Mouse (Mus musculus) thymus, adult 2 months (tissue): ENCODE data around the gene Rassf9. TPM values are rescaled to one million over a fixed set of nuclear protein-coding genes. Genes with fewer than 3 reads are reported as not detected.

ENCODE experiments used
- DNase-seq: peaks from one replicate; pipeline ENCODE4 v3.0.0; 2021
- H3K27ac ChIP-seq: fragments of 200-500 bp; 2 replicates; pipeline ENCODE4 v1.5.1; 2012; ENCODE audit warnings: low read length, control low read depth; ENCODE audit not compliant: control insufficient read depth, insufficient read depth
- H3K27me3 ChIP-seq: fragments of 200-500 bp; 2 replicates; pipeline ENCODE4 v1.6.1; 2012; ENCODE audit warnings: mild to moderate bottlenecking, low read length, moderate library complexity, mixed read lengths; ENCODE audit not compliant: control insufficient read depth, insufficient read depth
- H3K36me3 ChIP-seq: fragments of 200-500 bp; 2 replicates; pipeline ENCODE4 v1.6.1; 2012; ENCODE audit warnings: mild to moderate bottlenecking, low read length, moderate library complexity; ENCODE audit not compliant: control insufficient read depth, insufficient read depth
- H3K4me1 ChIP-seq: fragments of 200-500 bp; replicated peaks from 2 replicates; pipeline ENCODE4 v1.6.1; 2012; ENCODE audit warnings: low read length; ENCODE audit not compliant: control insufficient read depth, insufficient read depth
- H3K4me3 ChIP-seq: fragments of 200-500 bp; 2 replicates; pipeline ENCODE4 v1.5.1; 2012; ENCODE audit warnings: mild to moderate bottlenecking, low read length, control low read depth, moderate library complexity; ENCODE audit not compliant: control insufficient read depth, insufficient read depth
- CTCF ChIP-seq: fragments of 200-500 bp; IDR thresholded peaks from 2 replicates; pipeline ENCODE4 v1.5.1; 2012; ENCODE audit warnings: mild to moderate bottlenecking, control low read depth, low read length, moderate library complexity, borderline replicate concordance; ENCODE audit not compliant: control insufficient read depth, poor library complexity, insufficient read depth; ENCODE audit errors: extremely low read depth
- POLR2A ChIP-seq: fragments of 200-500 bp; IDR thresholded peaks from 2 replicates; pipeline ENCODE4 v1.6.1; 2012; ENCODE audit warnings: mild to moderate bottlenecking, low read length, control low read depth, moderate library complexity; ENCODE audit not compliant: control insufficient read depth, poor library complexity, insufficient read depth; ENCODE audit errors: extremely low read depth
- WGBS: fragments of 180-500 bp; shearing (Covaris S2); methylation state at CpG from one replicate; pipeline ENCODE4 v1.1.7; 2018; 5-methylcytosine and 5-hydroxymethylcytosine counted together
- polyA plus RNA-seq: library from polyadenylated mRNA; depleted of rRNA; stranded (reverse); fragments of >200 nt; gene quantifications from 2 replicates; pipeline ENCODE4 v1.2.3, GENCODE M21; 2012; rRNA removed

Gene Rassf9
- polyA plus RNA-seq, 1 experiment = 0.23 TPM

DNA sequence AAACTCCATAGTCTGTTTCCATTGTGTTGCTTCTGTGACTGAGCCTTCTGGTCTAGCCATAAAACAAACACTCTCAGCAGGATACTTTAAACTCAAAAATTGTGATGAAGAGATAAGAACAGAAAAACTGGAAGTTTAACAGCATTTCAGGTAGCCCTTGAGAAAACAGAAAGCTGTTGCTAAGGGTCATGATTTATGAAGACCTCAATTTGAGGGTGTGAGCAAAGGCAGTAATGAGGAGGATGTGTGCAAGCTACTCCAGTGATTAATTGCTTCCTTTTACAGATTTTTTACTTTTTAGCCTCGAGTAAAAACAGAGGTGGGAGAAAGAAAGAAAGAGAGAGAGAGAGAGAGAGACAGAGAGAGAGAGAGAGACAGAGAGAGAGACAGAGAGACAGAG, 2.1 kb downstream of the Rassf9 start:
- no peaks in the 10 kb centered on the region for H3K36me3 ChIP-seq
- H3K27me3 ChIP-seq = no peaks in the 10 kb centered on the region
- WGBS = 3% methylated on average over 1 of the region's 1 CpGs
- no peak overlapping the region for H3K4me3 ChIP-seq
- no peak for DNase-seq
- H3K27ac ChIP-seq = no peak overlapping the region
- TF ChIP-seq CTCF (no peak), POLR2A (no peak)
- no peaks in the 10 kb centered on the region for H3K4me1 ChIP-seq

DNA sequence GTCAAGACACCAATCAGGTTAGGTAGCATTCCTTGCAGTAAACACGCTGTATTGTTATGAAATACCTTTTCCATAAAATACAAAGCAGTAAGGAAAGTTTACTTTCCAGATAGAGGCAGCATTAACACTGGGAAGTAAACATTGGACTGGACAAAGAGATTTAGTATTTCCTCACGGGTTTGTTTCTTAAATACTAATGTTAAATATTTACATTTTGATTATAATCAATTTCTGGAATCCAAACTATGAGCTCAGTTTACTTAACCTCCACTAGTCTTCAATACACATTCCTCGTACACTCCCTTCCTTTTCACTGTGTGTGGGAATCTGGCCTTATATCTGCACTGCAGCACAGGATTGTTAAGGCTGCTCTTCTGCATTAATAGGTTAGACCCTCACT, 15.9 kb downstream of the Rassf9 start:
- Histone ChIP-seq H3K4me3 (no peak overlapping the region), H3K27me3 (no peaks in the 10 kb centered on the region), H3K4me1 (no peaks in the 10 kb centered on the region), H3K36me3 (no peaks in the 10 kb centered on the region), H3K27ac (no peak overlapping the region)
- TF ChIP-seq CTCF (no peak), POLR2A (no peak)
- 93% methylated on average over 3 of the region's 3 CpGs for WGBS
- no peak for DNase-seq

DNA sequence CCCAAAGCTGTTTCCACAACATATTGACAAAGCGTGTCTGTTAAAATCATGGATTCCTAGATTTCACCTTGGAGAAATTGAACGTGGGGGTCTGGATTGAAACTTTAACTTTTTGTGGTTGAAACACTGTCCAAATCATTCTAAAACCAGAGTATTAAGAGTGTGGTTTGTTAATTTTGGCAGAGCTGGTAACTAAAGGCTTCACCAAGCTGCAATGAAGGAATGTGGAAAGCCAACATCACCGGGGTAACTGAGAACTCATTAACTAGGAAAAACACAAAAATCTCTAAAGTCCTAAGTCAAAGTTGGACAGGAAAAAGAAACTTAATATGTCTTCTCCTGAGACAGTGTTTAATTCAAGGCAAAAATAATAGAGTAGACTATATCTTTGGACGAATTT, 41.9 kb downstream of the Rassf9 start:
- DNase-seq = no peak
- Histone ChIP-seq H3K27ac (no peak overlapping the region), H3K4me3 (no peak overlapping the region), H3K4me1 (no peaks in the 10 kb centered on the region), H3K36me3 (no peaks in the 10 kb centered on the region), H3K27me3 (no peaks in the 10 kb centered on the region)
- WGBS = 86% methylated on average over 4 of the region's 4 CpGs
- TF ChIP-seq CTCF (no peak), POLR2A (no peak)

DNA sequence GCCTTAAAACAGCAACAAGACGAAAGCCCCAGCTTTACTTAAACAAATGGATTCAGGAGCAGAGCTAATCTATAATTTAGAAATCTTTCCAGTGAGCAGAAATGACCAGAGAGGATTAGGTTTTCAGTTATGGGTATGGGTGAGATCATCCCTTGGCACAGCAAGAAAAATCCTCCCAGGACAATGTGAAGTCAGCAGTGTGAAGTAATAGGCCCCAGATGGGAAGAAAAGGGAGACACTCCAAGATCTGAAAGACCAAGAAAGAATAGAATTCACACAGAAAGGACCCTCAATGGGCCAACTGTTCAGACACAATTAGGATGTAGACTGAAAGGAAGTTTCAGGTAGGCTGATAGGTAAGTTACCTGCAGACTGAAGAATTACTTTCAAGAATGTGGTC, 50.5 kb downstream of the Rassf9 start:
- Histone ChIP-seq H3K27ac (no peak overlapping the region), H3K4me1 (no peaks in the 10 kb centered on the region), H3K36me3 (no peaks in the 10 kb centered on the region), H3K4me3 (no peak overlapping the region), H3K27me3 (no peaks in the 10 kb centered on the region)
- no peak for DNase-seq
- WGBS = 88% methylated on average over 1 of the region's 1 CpGs
- no peak for TF ChIP-seq POLR2A
- no peak for TF ChIP-seq CTCF

DNA sequence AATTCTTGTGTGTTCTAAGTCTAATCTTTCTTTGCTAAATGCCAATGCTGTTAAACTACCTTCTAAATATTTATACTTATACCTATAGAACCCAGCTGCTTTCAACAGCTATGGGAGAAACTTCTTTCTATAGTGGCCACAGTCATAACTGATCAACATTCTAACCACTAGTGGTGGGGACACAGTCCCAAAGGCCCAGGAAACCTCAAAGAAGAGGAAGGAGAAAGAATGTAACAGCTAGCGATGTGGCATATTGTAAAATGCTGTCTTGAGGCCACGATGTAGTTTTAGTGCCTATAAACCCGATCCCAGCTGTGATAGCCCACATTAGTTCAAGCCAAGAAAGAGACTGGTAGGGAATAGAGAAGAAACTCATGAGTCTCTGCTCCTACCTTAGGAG, 65.9 kb downstream of the Rassf9 start:
- TF ChIP-seq POLR2A (no peak), CTCF (no peak)
- H3K27me3 ChIP-seq = no peaks in the 10 kb centered on the region
- no peak overlapping the region for H3K27ac ChIP-seq
- H3K36me3 ChIP-seq = no peaks in the 10 kb centered on the region
- no peaks in the 10 kb centered on the region for H3K4me1 ChIP-seq
- DNase-seq = no peak
- H3K4me3 ChIP-seq = no peak overlapping the region
- 17% methylated on average over 3 of the region's 3 CpGs for WGBS

DNA sequence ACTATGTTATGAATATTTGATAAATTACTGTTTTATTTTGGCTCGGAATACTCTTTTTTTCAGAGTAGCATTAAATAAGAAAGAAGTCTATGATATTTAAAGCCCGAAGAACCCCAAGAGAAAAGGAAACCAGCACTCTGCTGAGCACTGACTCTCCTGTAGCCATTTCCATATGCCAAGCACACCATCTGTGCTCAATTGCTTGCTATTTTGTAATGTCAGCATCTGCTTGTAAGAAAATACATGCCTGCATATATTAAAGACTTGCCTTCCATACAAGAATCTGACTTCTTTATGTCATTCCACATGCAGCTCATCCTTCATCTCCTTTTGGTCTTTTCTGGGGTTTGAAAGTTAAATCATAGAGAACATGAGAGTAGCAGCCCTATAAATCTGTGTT, 82.3 kb downstream of the Rassf9 start:
- WGBS = 90% methylated on average over 2 of the region's 2 CpGs
- Histone ChIP-seq H3K27me3 (no peaks in the 10 kb centered on the region), H3K36me3 (no peaks in the 10 kb centered on the region), H3K4me1 (no peaks in the 10 kb centered on the region), H3K27ac (no peak overlapping the region), H3K4me3 (no peak overlapping the region)
- TF ChIP-seq POLR2A (no peak), CTCF (no peak)
- DNase-seq = no peak

Other genes starting within 250 kb of the Rassf9 start
- gene Nts, start 21.7 kb upstream of the Rassf9 start, polyA plus RNA-seq = 0.50 and 0.92 TPM in 2 replicates